Mouse (Mus musculus): ENCODE data around the gene Ipo9. TPM values are rescaled to one million over a fixed set of nuclear protein-coding genes. Genes with fewer than 3 reads are reported as not detected.
"Not testable (repeated sequence)": the region's sequence is repeated elsewhere in the genome, so short reads cannot be mapped to it uniquely, and the experiment has no call there.

The Ipo9 gene
- polyA plus RNA-seq, 1 experiment from 2014 or later = 156 TPM

DNA sequence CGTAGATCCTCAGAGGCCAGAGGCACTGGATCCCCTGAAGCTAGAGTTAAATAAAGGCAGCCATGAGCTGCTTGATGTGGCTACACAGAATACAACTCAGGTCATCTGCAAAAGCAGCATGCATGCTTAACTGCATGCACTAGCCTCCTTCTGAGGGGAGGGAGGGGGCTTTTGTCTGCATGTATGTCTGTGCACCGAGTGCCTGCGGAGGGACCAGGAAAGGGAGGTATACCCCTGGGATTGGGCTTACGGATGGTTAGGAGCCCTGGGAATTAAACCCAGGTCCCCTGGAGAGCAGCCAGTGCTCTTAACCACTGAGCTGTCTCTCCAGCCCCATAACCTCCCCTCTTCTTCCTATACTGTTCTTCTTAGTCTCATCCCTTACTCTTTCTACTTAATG lies 18.2 kb downstream of the Ipo9 start:
- ATAC-seq (ENCODE audit: low read depth) = no peak
- Histone ChIP-seq H3K27me3 (ENCODE audit: control insufficient read depth, insufficient read depth, low read length) (no peaks in the 10 kb centered on the region), H3K4me1 (ENCODE audit: control insufficient read depth, insufficient read depth, low read length) (no peaks in the 10 kb centered on the region), H3K4me3 (ENCODE audit: low read depth, low read length) (no peak overlapping the region), H3K36me3 (ENCODE audit: control insufficient read depth, insufficient read depth, low read length) (peaks cover 68% of the 10 kb centered on the region), H3K27ac (ENCODE audit: low read depth, low read length) (no peak overlapping the region), H3K9ac (replicated peaks; ENCODE audit: low read depth, low read length) (no peak overlapping the region), H3K9me3 (ENCODE audit: control insufficient read depth, low read length) (no peaks in the 10 kb centered on the region), H3K4me2 (ENCODE audit: low read depth, low read length) (no peak overlapping the region)
- 88% methylated on average over 4 of the region's 4 CpGs for WGBS

DNA sequence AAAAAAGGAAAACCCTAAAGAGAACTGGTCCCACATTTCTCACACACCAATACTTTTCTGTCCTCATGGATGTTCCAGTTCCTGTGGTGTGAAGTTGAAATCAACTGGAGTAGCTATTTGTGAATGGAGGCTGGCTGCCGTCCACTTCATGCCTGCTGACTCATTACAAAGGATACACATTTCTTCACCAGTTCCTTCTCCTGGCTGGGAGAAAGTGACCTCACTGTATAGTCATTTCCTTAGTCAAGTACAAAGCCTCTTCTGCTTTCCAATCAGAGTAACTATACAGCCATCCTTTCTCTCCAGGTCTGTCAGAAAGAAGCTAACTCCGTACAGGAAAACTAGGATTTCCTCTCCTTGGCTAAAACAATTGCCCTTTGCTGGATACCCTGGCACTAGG lies 19.3 kb downstream of the Ipo9 start:
- no peak overlapping the region for H3K27ac ChIP-seq (ENCODE audit: low read depth, low read length)
- 84% methylated on average over 2 of the region's 2 CpGs for WGBS

DNA sequence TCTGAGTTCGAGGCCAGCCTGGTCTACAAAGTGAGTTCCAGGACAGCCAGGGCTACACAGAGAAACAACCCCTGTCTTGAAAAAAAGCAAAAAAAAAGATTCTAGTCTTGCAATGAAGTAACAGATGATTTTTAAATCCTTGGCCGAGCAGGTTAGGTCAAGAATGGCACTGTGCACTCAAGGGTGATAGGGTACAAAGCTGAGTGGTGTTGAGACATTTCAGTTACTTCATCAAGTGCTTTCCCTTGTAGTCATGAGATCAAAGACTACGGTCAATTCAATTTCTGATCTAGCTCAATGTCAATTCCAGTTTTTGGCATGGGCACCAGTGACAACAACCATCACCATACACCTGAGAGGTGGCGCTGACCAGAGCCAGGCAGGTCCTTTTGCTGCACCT lies 21.3 kb downstream of the Ipo9 start:
- no peaks in the 10 kb centered on the region for H3K27me3 ChIP-seq (ENCODE audit: control insufficient read depth, insufficient read depth, low read length)
- no peak overlapping the region for H3K4me2 ChIP-seq (ENCODE audit: low read depth, low read length)
- H3K36me3 ChIP-seq (ENCODE audit: control insufficient read depth, insufficient read depth, low read length) = peaks cover 73% of the 10 kb centered on the region
- no peak overlapping the region for H3K9ac ChIP-seq (replicated peaks; ENCODE audit: low read depth, low read length)
- H3K4me1 ChIP-seq (ENCODE audit: control insufficient read depth, insufficient read depth, low read length) = no peaks in the 10 kb centered on the region
- H3K9me3 ChIP-seq (ENCODE audit: control insufficient read depth, low read length) = no peaks in the 10 kb centered on the region
- no peak overlapping the region for H3K4me3 ChIP-seq (ENCODE audit: low read depth, low read length)
- no peak for ATAC-seq (ENCODE audit: low read depth)
- 97% methylated on average over 4 of the region's 4 CpGs for WGBS
- H3K27ac ChIP-seq (ENCODE audit: low read depth, low read length) = no peak overlapping the region

More for the DNA sequence above, 19.3 kb downstream of the Ipo9 start:
- Histone ChIP-seq H3K9me3 (ENCODE audit: control insufficient read depth, low read length) (no peaks in the 10 kb centered on the region), H3K27me3 (ENCODE audit: control insufficient read depth, insufficient read depth, low read length) (no peaks in the 10 kb centered on the region), H3K4me2 (ENCODE audit: low read depth, low read length) (no peak overlapping the region), H3K9ac (replicated peaks; ENCODE audit: low read depth, low read length) (no peak overlapping the region), H3K4me3 (ENCODE audit: low read depth, low read length) (no peak overlapping the region), H3K4me1 (ENCODE audit: control insufficient read depth, insufficient read depth, low read length) (no peaks in the 10 kb centered on the region), H3K36me3 (ENCODE audit: control insufficient read depth, insufficient read depth, low read length) (peaks cover 66% of the 10 kb centered on the region)
- ATAC-seq (ENCODE audit: low read depth) = no peak

DNA sequence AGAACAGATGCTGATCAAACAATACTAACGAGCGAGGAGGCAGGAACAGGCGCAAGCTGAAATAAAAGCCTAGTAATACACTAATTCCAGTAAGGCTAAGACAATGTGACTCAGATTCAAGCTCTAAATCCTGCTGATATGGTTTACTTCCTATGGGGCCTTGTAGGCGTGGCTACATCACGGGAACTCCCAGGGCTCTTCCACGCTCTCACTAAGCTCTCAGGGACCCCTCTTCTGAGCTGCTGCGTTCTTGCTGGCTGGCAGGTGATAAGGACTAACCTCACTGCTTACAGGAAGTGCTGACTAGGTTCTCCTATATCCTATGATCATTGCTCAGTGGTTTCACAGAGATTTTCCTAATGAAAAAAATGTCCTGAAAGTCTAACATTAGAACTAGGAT lies 24.9 kb downstream of the Ipo9 start:
- Histone ChIP-seq H3K9ac (replicated peaks; ENCODE audit: low read depth, low read length) (no peak overlapping the region), H3K27me3 (ENCODE audit: control insufficient read depth, insufficient read depth, low read length) (no peaks in the 10 kb centered on the region), H3K9me3 (ENCODE audit: control insufficient read depth, low read length) (no peaks in the 10 kb centered on the region), H3K4me2 (ENCODE audit: low read depth, low read length) (no peak overlapping the region), H3K4me3 (ENCODE audit: low read depth, low read length) (no peak overlapping the region), H3K4me1 (ENCODE audit: control insufficient read depth, insufficient read depth, low read length) (no peaks in the 10 kb centered on the region), H3K27ac (ENCODE audit: low read depth, low read length) (no peak overlapping the region), H3K36me3 (ENCODE audit: control insufficient read depth, insufficient read depth, low read length) (peaks cover 89% of the 10 kb centered on the region)
- no peak for ATAC-seq (ENCODE audit: low read depth)
- WGBS = 91% methylated on average over 7 of the region's 7 CpGs

DNA sequence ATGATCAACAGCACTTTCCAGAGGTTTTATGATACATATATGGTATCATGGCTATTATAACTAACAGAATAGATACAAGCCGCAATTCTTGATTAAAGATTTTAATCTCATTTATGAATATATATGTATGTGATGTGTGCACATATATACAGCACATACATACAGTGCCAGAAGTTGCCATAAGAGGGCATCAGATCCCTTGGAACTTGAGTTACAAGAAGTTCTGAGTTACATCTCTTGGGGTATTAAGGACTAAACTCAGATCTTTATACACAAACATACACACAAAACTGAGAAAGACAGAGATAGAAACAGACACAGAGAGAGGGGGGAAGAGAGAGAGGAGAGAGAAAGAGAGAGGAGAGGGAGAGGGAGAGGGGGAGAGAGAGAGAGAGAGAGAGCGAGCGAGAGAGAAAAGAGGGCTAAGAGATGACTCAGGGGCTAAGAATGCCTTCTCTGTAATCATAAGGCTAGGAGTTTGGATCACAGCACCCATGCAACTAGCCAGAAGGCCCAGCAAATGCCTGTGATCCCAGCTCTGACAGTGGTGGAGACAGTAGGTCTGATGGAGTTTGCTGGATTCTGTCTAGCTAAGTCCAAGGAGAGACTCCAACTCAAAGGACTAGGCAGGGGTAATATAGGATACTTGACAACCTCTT lies 28.7 kb downstream of the Ipo9 start:
- Histone ChIP-seq H3K9me3 (ENCODE audit: control insufficient read depth, low read length) (no peaks in the 10 kb centered on the region), H3K4me3 (ENCODE audit: low read depth, low read length) (no peak overlapping the region), H3K9ac (replicated peaks; ENCODE audit: low read depth, low read length) (no peak overlapping the region), H3K27ac (ENCODE audit: low read depth, low read length) (no peak overlapping the region), H3K4me2 (ENCODE audit: low read depth, low read length) (no peak overlapping the region), H3K27me3 (ENCODE audit: control insufficient read depth, insufficient read depth, low read length) (no peaks in the 10 kb centered on the region), H3K36me3 (ENCODE audit: control insufficient read depth, insufficient read depth, low read length) (peaks cover 85% of the 10 kb centered on the region), H3K4me1 (ENCODE audit: control insufficient read depth, insufficient read depth, low read length) (no peaks in the 10 kb centered on the region)
- no peak for ATAC-seq (ENCODE audit: low read depth)
- WGBS = 94% methylated on average over 3 of the region's 3 CpGs

DNA sequence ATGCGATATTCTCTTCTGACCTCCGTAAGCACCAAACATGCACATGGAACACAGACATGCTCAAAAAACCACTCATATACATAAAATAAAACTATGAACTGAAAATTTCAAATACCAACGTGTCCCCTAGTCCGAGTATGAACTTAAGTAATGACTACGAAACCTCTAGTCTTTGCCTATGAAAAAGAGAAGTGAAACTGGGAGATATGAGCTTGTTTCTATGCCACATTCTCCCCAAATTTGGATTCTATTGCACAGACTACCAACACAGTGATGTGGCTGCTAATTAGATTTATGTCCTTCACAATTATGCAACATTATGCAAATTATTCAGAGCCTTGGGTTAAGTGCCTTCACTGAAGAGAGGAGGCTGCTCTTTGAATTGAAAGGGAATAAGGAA lies 30.8 kb downstream of the Ipo9 start:
- Histone ChIP-seq H3K27me3 (ENCODE audit: control insufficient read depth, insufficient read depth, low read length) (no peaks in the 10 kb centered on the region), H3K4me1 (ENCODE audit: control insufficient read depth, insufficient read depth, low read length) (no peaks in the 10 kb centered on the region), H3K27ac (ENCODE audit: low read depth, low read length) (no peak overlapping the region), H3K9ac (replicated peaks; ENCODE audit: low read depth, low read length) (no peak overlapping the region), H3K4me3 (ENCODE audit: low read depth, low read length) (no peak overlapping the region), H3K4me2 (ENCODE audit: low read depth, low read length) (no peak overlapping the region), H3K36me3 (ENCODE audit: control insufficient read depth, insufficient read depth, low read length) (peaks cover 78% of the 10 kb centered on the region), H3K9me3 (ENCODE audit: control insufficient read depth, low read length) (no peaks in the 10 kb centered on the region)
- 96% methylated on average over 5 of the region's 5 CpGs for WGBS
- no peak for ATAC-seq (ENCODE audit: low read depth)

DNA sequence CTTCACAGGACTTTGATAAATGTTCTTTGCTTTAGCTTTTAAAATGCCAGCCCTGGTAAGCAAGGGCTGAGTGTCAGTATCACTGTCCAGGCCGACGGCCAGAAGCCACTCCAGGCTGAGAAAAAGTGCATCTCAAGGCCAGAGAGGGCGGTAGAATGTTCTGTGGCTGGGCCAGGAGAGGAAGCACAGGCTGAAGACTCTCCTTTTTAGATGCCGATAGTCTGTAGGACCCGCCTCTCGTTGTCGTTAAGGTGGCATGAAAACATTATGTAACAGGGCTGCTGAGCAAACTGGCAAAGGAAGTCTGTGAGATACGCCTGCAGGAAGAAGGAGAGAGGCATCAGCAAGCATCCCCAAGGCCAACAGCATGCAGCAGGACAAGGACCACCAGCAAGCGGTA lies 45.1 kb downstream of the Ipo9 start:
- 92% methylated on average over 9 of the region's 9 CpGs for WGBS
- ATAC-seq (ENCODE audit: low read depth) = no peak
- Histone ChIP-seq H3K9ac (replicated peaks; ENCODE audit: low read depth, low read length) (no peak overlapping the region), H3K4me1 (ENCODE audit: control insufficient read depth, insufficient read depth, low read length) (no peaks in the 10 kb centered on the region), H3K36me3 (ENCODE audit: control insufficient read depth, insufficient read depth, low read length) (peaks cover 69% of the 10 kb centered on the region), H3K9me3 (ENCODE audit: control insufficient read depth, low read length) (no peaks in the 10 kb centered on the region), H3K27me3 (ENCODE audit: control insufficient read depth, insufficient read depth, low read length) (no peaks in the 10 kb centered on the region), H3K4me3 (ENCODE audit: low read depth, low read length) (no peak overlapping the region), H3K27ac (ENCODE audit: low read depth, low read length) (no peak overlapping the region), H3K4me2 (ENCODE audit: low read depth, low read length) (no peak overlapping the region)

DNA sequence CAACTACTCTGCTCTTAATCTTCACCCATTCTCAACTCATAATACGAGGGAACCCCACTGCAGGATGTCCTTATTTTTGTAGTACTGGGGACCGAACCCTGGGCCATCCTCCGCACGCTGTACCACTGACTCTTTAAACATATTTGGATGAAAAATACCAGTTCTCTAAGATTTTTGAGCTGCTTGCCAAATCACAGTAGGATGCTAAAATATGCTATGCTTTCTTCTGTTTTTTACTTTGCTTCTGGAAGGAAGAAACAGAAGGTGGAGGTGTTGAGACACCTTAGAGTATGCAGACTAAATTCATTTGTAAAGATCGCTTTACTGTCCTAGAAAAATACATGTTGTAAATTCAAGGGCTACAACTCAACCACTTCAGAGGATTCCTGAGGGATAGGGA lies 46.1 kb downstream of the Ipo9 start:
- Histone ChIP-seq H3K4me2 (ENCODE audit: low read depth, low read length) (no peak overlapping the region), H3K4me1 (ENCODE audit: control insufficient read depth, insufficient read depth, low read length) (no peaks in the 10 kb centered on the region), H3K36me3 (ENCODE audit: control insufficient read depth, insufficient read depth, low read length) (peaks cover 61% of the 10 kb centered on the region), H3K4me3 (ENCODE audit: low read depth, low read length) (no peak overlapping the region), H3K9ac (replicated peaks; ENCODE audit: low read depth, low read length) (no peak overlapping the region), H3K27ac (ENCODE audit: low read depth, low read length) (no peak overlapping the region), H3K9me3 (ENCODE audit: control insufficient read depth, low read length) (no peaks in the 10 kb centered on the region), H3K27me3 (ENCODE audit: control insufficient read depth, insufficient read depth, low read length) (no peaks in the 10 kb centered on the region)
- WGBS = 98% methylated on average over 5 of the region's 5 CpGs
- ATAC-seq (ENCODE audit: low read depth) = no peak

DNA sequence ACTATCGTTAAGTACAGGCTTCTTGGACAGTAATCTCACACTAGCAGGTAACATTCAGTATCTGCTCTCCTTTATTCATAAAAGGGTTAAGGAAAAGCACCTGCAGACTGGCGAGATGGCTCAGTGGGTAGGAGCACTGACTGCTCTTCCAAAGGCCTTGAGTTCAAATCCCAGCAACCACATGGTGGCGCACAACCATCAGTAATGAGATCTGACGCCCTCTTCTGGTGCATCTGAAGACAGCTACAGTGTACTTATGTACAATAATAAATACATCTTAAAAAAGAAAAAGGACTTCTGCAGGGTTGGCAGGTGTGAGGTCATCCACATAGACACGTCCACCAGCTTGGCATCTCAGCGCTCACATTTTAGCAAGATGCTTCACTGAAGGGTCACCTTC lies 48.7 kb downstream of the Ipo9 start:
- 64% methylated on average over 6 of the region's 6 CpGs for WGBS
- not testable (repeated sequence) for H3K4me3 ChIP-seq (ENCODE audit: low read depth, low read length); ATAC-seq (ENCODE audit: low read depth)

More for the DNA sequence above, 48.7 kb downstream of the Ipo9 start:
- H3K4me1 ChIP-seq (ENCODE audit: control insufficient read depth, insufficient read depth, low read length); H3K4me2 ChIP-seq (ENCODE audit: low read depth, low read length); H3K9ac ChIP-seq (replicated peaks; ENCODE audit: low read depth, low read length); H3K9me3 ChIP-seq (ENCODE audit: control insufficient read depth, low read length); H3K27ac ChIP-seq (ENCODE audit: low read depth, low read length); H3K27me3 ChIP-seq (ENCODE audit: control insufficient read depth, insufficient read depth, low read length): not testable (repeated sequence)
- H3K36me3 ChIP-seq (ENCODE audit: control insufficient read depth, insufficient read depth, low read length) = peaks cover 37% of the 10 kb centered on the region

Measured in neural tube, embryonic 14.5 days (tissue).